Mouse (Mus musculus) spleen, adult 2 months (tissue): Measurements from ENCODE around the gene Fam205c. TPM values are rescaled to one million over a fixed set of nuclear protein-coding genes. Genes with fewer than 3 reads are reported as not detected.

Experiments used
- DNase-seq, 2 experiments: peaks; one replicate each; pipeline versions ENCODE4 v3.0.0 to v3.0.0-alpha.2; 2012 to 2021; ENCODE audit warnings: low spot score in 2 of 2, low read depth in 1 of 2
- H3K27ac ChIP-seq: fragments of 200-500 bp; 2 replicates; pipeline ENCODE4 v1.5.1; 2012; ENCODE audit warnings: low read length, inconsistent platforms; ENCODE audit not compliant: insufficient read depth
- H3K27me3 ChIP-seq: fragments of 200-500 bp; 2 replicates; pipeline ENCODE4 v1.6.1; 2012; ENCODE audit warnings: mild to moderate bottlenecking, moderate library complexity, low read length, inconsistent platforms; ENCODE audit not compliant: control insufficient read depth, insufficient read depth
- H3K36me3 ChIP-seq: fragments of 200-500 bp; 2 replicates; pipeline ENCODE4 v1.6.1; 2012; ENCODE audit warnings: mild to moderate bottlenecking, low read length, inconsistent platforms; ENCODE audit not compliant: control insufficient read depth, insufficient read depth
- H3K4me1 ChIP-seq: fragments of 200-500 bp; 2 replicates; pipeline ENCODE4 v1.6.1; 2011; ENCODE audit warnings: inconsistent platforms; ENCODE audit not compliant: control insufficient read depth, insufficient read depth, insufficient read length
- H3K4me3 ChIP-seq: fragments of 200-500 bp; 2 replicates; pipeline ENCODE4 v1.5.1; 2011; ENCODE audit warnings: mild to moderate bottlenecking, inconsistent platforms; ENCODE audit not compliant: insufficient read depth, insufficient read length; ENCODE audit errors: extremely low read depth
- CTCF ChIP-seq: fragments of 200-500 bp; IDR thresholded peaks from 2 replicates; pipeline ENCODE4 v1.5.1; 2011; ENCODE audit warnings: mild to moderate bottlenecking, inconsistent platforms; ENCODE audit not compliant: insufficient read depth, insufficient read length, insufficient replicate concordance; ENCODE audit errors: extremely low read depth
- POLR2A ChIP-seq: fragments of 200-500 bp; IDR thresholded peaks from 2 replicates; pipeline ENCODE4 v1.6.1; 2011; ENCODE audit warnings: low read depth, low read length, inconsistent platforms
- WGBS: fragments of 180-500 bp; shearing (Covaris S2); methylation state at CpG from one replicate; pipeline ENCODE4 v1.1.7; 2018; 5-methylcytosine and 5-hydroxymethylcytosine counted together
- polyA plus RNA-seq: library from polyadenylated mRNA; depleted of rRNA; stranded (reverse); fragments of >200 nt; gene quantifications from 2 replicates; pipeline ENCODE4 v1.2.3, GENCODE M21; 2012

The Fam205c gene
- polyA plus RNA-seq, 1 experiment: not detected

GRCm38 (mm10) chr4:42902174-42902573, 28.1 kb upstream of the Fam205c start:
- H3K27me3 ChIP-seq: no peaks in the 10 kb centered on the region
- no peaks in the 10 kb centered on the region for H3K36me3 ChIP-seq
- no peak overlapping the region for H3K27ac ChIP-seq
- TF ChIP-seq POLR2A (no peak), CTCF (no peak)
- no peaks in the 10 kb centered on the region for H3K4me1 ChIP-seq
- WGBS: 49% methylated on average over 9 of the region's 9 CpGs
- DNase-seq: no peak
- no peak overlapping the region for H3K4me3 ChIP-seq

GRCm38 (mm10) chr4:42900878-42901277, 26.8 kb upstream of the Fam205c start:
- TF ChIP-seq POLR2A: no peak
- no peak for TF ChIP-seq CTCF
- Histone ChIP-seq H3K27me3 (no peaks in the 10 kb centered on the region), H3K4me3 (no peak overlapping the region), H3K27ac (no peak overlapping the region), H3K4me1 (no peaks in the 10 kb centered on the region), H3K36me3 (no peaks in the 10 kb centered on the region)
- WGBS: 45% methylated on average over 5 of the region's 5 CpGs
- DNase-seq: no peak

- WGBS: 84% methylated on average over 3 of the region's 3 CpGs
- H3K36me3 ChIP-seq: no peaks in the 10 kb centered on the region
- TF ChIP-seq POLR2A (no peak), CTCF (no peak)
- H3K4me3 ChIP-seq: no peak overlapping the region
- DNase-seq: no peak
- H3K27ac ChIP-seq: no peak overlapping the region
- H3K4me1 ChIP-seq: no peaks in the 10 kb centered on the region
- H3K27me3 ChIP-seq: no peaks in the 10 kb centered on the region; the same call in 1 of the 2 replicates
These were observed 24.9 kb upstream of the Fam205c start for GRCm38 (mm10) chr4:42898914-42899313.

- DNase-seq: no peak
- Histone ChIP-seq H3K4me1 (no peaks in the 10 kb centered on the region), H3K27ac (no peak overlapping the region), H3K27me3 (no peaks in the 10 kb centered on the region; the same call in 1 of the 2 replicates), H3K4me3 (no peak overlapping the region), H3K36me3 (no peaks in the 10 kb centered on the region)
- no peak for TF ChIP-seq POLR2A
- TF ChIP-seq CTCF: no peak
- 88% methylated on average over 7 of the region's 7 CpGs for WGBS
These were observed 21.1 kb upstream of the Fam205c start for GRCm38 (mm10) chr4:42895118-42895517.

GRCm38 (mm10) chr4:42891176-42891575, 17.1 kb upstream of the Fam205c start:
- TF ChIP-seq CTCF (no peak), POLR2A (no peak)
- no peaks in the 10 kb centered on the region for H3K4me1 ChIP-seq
- DNase-seq: no peak
- H3K27ac ChIP-seq: no peak overlapping the region
- H3K27me3 ChIP-seq: no peaks in the 10 kb centered on the region; the same call in 1 of the 2 replicates
- 85% methylated on average over 7 of the region's 7 CpGs for WGBS
- no peak overlapping the region for H3K4me3 ChIP-seq
- H3K36me3 ChIP-seq: no peaks in the 10 kb centered on the region

GRCm38 (mm10) chr4:42888806-42889205, 14.8 kb upstream of the Fam205c start:
- WGBS: 94% methylated on average over 6 of the region's 6 CpGs
- no peak overlapping the region for H3K4me3 ChIP-seq
- H3K4me1 ChIP-seq: no peaks in the 10 kb centered on the region
- no peak for DNase-seq
- H3K27ac ChIP-seq: no peak overlapping the region
- H3K27me3 ChIP-seq: no peaks in the 10 kb centered on the region
- TF ChIP-seq POLR2A: no peak
- no peak for TF ChIP-seq CTCF
- no peaks in the 10 kb centered on the region for H3K36me3 ChIP-seq

GRCm38 (mm10) chr4:42886926-42887325, 12.9 kb upstream of the Fam205c start:
- 89% methylated on average over 6 of the region's 6 CpGs for WGBS
- Histone ChIP-seq H3K27me3 (no peaks in the 10 kb centered on the region), H3K4me3 (no peak overlapping the region), H3K27ac (no peak overlapping the region), H3K36me3 (no peaks in the 10 kb centered on the region), H3K4me1 (no peaks in the 10 kb centered on the region)
- no peak for DNase-seq
- TF ChIP-seq POLR2A (no peak), CTCF (no peak)
